Mouse (Mus musculus): ENCODE results near the gene Lrrc26. TPM values are rescaled to one million over a fixed set of nuclear protein-coding genes. Genes with fewer than 3 reads are reported as not detected.

The Lrrc26 gene
- polyA plus RNA-seq, 1 experiment from 2014 or later, result not detected

- H3K27ac ChIP-seq (ENCODE audit: low read depth), result no peak overlapping the region
- no peak overlapping the region for H3K4me3 ChIP-seq (ENCODE audit: low read depth, low read length)
- peaks cover 9% of the 10 kb centered on the region; the same call in 1 of the 2 replicates for H3K4me1 ChIP-seq (replicated peaks; ENCODE audit: control insufficient read depth, insufficient read depth, low read length)
- WGBS, result 77% methylated on average over 7 of the region's 7 CpGs
- ATAC-seq (replicated peaks; ENCODE audit: low FRiP score, low TSS enrichment, low read depth) (no peak), DNase-seq (ENCODE audit: low spot score) (no peak)
- H3K9me3 ChIP-seq (ENCODE audit: control insufficient read depth, low read length), result no peaks in the 10 kb centered on the region
- peaks cover 55% of the 10 kb centered on the region for H3K27me3 ChIP-seq (replicated peaks; ENCODE audit: control insufficient read depth, insufficient read depth, low read length)
- no peak overlapping the region for H3K9ac ChIP-seq (ENCODE audit: low read length)
- peaks cover 23% of the 10 kb centered on the region for H3K36me3 ChIP-seq (ENCODE audit: control insufficient read depth, insufficient read depth, low read length)
- no peak overlapping the region for H3K4me2 ChIP-seq (ENCODE audit: low read length)
Measured at GRCm38 (mm10) chr2:25288734-25289345, 875 bp upstream of the Lrrc26 start.

- Histone ChIP-seq H3K36me3 (ENCODE audit: control insufficient read depth, insufficient read depth, low read length) (peaks cover 9% of the 10 kb centered on the region), H3K4me2 (ENCODE audit: low read length) (peak overlapping the region; percentile 15; the same call in 1 of the 2 replicates), H3K27me3 (replicated peaks; ENCODE audit: control insufficient read depth, insufficient read depth, low read length) (peaks cover 59% of the 10 kb centered on the region), H3K4me1 (replicated peaks; ENCODE audit: control insufficient read depth, insufficient read depth, low read length) (peaks cover 9% of the 10 kb centered on the region; the same call in 1 of the 2 replicates), H3K9me3 (ENCODE audit: control insufficient read depth, low read length) (no peaks in the 10 kb centered on the region), H3K9ac (ENCODE audit: low read length) (no peak overlapping the region), H3K27ac (ENCODE audit: low read depth) (no peak overlapping the region), H3K4me3 (ENCODE audit: low read depth, low read length) (no peak overlapping the region)
- DNase-seq (ENCODE audit: low spot score) (peak; percentile 60), ATAC-seq (replicated peaks; ENCODE audit: low FRiP score, low TSS enrichment, low read depth) (no peak)
- 2% methylated on average over 54 of the region's 54 CpGs for WGBS
Measured at GRCm38 (mm10) chr2:25290101-25290815, 543 bp downstream of the Lrrc26 start.

DNA sequence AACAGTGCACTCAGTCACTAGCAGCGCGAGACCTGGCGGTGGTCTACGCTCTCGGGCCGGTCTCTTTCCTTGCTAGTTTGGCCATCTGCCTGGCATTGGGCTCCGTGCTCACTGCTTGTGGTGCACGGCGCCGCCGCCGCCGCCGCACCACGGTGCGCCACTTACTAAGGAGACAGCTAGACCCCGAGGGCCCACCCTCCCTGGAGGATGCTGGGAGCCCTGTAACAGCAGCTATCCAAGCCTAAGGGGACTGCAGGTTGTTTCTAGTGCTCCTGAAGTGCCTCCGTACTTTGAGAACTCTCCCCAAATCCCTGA is 1.1 kb downstream of the Lrrc26 start:
- under 1% methylated on average over 18 of the region's 18 CpGs for WGBS
- H3K27me3 ChIP-seq (replicated peaks; ENCODE audit: control insufficient read depth, insufficient read depth, low read length), result peaks cover 63% of the 10 kb centered on the region
- no peak overlapping the region for H3K27ac ChIP-seq (ENCODE audit: low read depth)
- peaks cover 9% of the 10 kb centered on the region; the same call in 1 of the 2 replicates for H3K4me1 ChIP-seq (replicated peaks; ENCODE audit: control insufficient read depth, insufficient read depth, low read length)
- peaks cover 4% of the 10 kb centered on the region for H3K36me3 ChIP-seq (ENCODE audit: control insufficient read depth, insufficient read depth, low read length)
- H3K9me3 ChIP-seq (ENCODE audit: control insufficient read depth, low read length), result no peaks in the 10 kb centered on the region
- H3K4me2 ChIP-seq (ENCODE audit: low read length), result no peak overlapping the region
- DNase-seq (ENCODE audit: low spot score) (peak; percentile 63), ATAC-seq (replicated peaks; ENCODE audit: low FRiP score, low TSS enrichment, low read depth) (no peak)
- H3K4me3 ChIP-seq (ENCODE audit: low read depth, low read length), result no peak overlapping the region
- no peak overlapping the region for H3K9ac ChIP-seq (ENCODE audit: low read length)

DNA sequence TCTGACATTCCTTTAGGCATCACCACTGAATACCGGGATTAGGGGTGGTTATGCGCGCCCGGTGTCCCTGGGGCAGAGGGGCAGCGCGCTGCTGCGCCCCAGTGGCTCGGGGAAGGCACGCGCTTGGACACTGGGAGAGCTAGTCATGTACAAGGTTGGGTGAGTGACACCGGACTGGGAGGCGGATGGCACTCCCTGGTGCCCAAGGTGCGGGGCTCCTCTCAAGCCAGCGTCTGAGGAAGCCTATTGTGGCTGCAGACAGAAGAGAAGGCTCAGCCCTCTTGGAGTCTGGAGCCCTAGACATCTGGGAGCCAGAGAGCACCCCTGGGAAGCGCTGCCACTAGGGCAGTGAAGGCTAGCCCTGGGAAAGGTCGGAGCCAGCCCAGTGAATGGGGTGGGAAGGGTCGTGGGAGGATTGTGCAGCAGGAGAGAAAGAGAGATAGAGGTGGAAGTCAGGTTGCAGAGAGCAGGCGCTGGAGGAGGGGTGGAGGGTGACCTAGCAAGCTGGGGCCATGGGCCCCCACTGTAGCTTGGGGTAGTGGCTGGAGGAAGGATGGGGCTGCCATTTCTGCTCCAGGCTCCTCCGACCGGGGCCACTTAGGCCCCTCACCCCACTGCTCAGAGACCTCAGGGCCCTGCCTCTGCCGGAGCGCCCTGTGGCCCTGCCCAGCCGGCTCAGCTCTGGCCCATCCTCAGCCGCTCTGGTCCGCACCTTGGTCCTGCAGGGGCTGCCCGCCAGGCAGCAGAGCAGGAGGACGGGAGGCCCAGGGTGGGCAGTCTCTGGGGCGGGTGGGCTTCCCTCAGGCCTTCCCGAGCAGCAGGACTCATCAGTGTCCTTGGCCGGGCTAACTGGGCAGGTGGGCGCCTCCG is 1.7 kb downstream of the Lrrc26 start:
- ATAC-seq (replicated peaks; ENCODE audit: low FRiP score, low TSS enrichment, low read depth), result no peak
- Histone ChIP-seq H3K36me3 (ENCODE audit: control insufficient read depth, insufficient read depth, low read length) (no peaks in the 10 kb centered on the region), H3K4me3 (ENCODE audit: low read depth, low read length) (peak overlapping the region; percentile 23; the same call in 1 of the 2 replicates), H3K4me1 (replicated peaks; ENCODE audit: control insufficient read depth, insufficient read depth, low read length) (peaks cover 9% of the 10 kb centered on the region; the same call in 1 of the 2 replicates), H3K4me2 (ENCODE audit: low read length) (peak overlapping the region; percentile 40; the same call in 1 of the 2 replicates), H3K27me3 (replicated peaks; ENCODE audit: control insufficient read depth, insufficient read depth, low read length) (peaks cover 68% of the 10 kb centered on the region), H3K9ac (ENCODE audit: low read length) (no peak overlapping the region), H3K9me3 (ENCODE audit: control insufficient read depth, low read length) (no peaks in the 10 kb centered on the region), H3K27ac (ENCODE audit: low read depth) (no peak overlapping the region)
- peak; percentile 55 for DNase-seq (ENCODE audit: low spot score)
- 9% methylated on average over 32 of the region's 32 CpGs for WGBS

- H3K9ac ChIP-seq (ENCODE audit: low read length), result no peak overlapping the region
- no peaks in the 10 kb centered on the region for H3K36me3 ChIP-seq (ENCODE audit: control insufficient read depth, insufficient read depth, low read length)
Measured at GRCm38 (mm10) chr2:25292054-25292544, 2.4 kb downstream of the Lrrc26 start.

DNA sequence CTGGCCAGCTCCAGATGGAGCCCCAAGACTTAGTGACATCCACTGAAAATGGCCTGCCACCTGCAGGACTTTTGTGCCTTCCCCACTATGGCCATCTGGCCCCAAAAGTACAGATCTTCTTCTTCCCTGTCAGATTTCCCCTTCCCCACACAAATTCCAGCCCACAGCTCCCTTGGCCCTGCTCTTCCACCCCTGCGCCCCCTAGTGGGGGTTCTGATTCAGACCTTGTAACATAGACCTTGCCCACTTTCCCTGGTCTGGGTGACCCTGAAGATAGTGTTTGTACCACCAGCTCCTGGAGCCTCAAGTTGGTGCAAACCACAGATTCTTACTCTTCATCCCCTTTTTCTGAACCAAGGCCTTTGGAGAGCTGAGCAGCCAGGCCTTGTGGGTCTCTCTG is 3.1 kb downstream of the Lrrc26 start:
- DNase-seq (ENCODE audit: low spot score) (peak; percentile 94), ATAC-seq (replicated peaks; ENCODE audit: low FRiP score, low TSS enrichment, low read depth) (no peak)
- H3K4me2 ChIP-seq (ENCODE audit: low read length), result no peak overlapping the region
- H3K27ac ChIP-seq (ENCODE audit: low read depth), result no peak overlapping the region
- H3K36me3 ChIP-seq (ENCODE audit: control insufficient read depth, insufficient read depth, low read length), result no peaks in the 10 kb centered on the region
- H3K4me1 ChIP-seq (replicated peaks; ENCODE audit: control insufficient read depth, insufficient read depth, low read length), result peaks cover 9% of the 10 kb centered on the region; the same call in 1 of the 2 replicates
- no peaks in the 10 kb centered on the region for H3K9me3 ChIP-seq (ENCODE audit: control insufficient read depth, low read length)
- H3K27me3 ChIP-seq (replicated peaks; ENCODE audit: control insufficient read depth, insufficient read depth, low read length), result peaks cover 67% of the 10 kb centered on the region
- 0 out of 2 replicates have a peak overlapping the region, but pooled peaks have one; percentile 23 for H3K4me3 ChIP-seq (ENCODE audit: low read depth, low read length)
- no peak overlapping the region for H3K9ac ChIP-seq (ENCODE audit: low read length)
- 0% methylated on average over 1 of the region's 1 CpGs for WGBS

More at GRCm38 (mm10) chr2:25292054-25292544, 2.4 kb downstream of the Lrrc26 start:
- H3K27me3 ChIP-seq (replicated peaks; ENCODE audit: control insufficient read depth, insufficient read depth, low read length), result peaks cover 68% of the 10 kb centered on the region
- no peaks in the 10 kb centered on the region for H3K9me3 ChIP-seq (ENCODE audit: control insufficient read depth, low read length)
- H3K27ac ChIP-seq (ENCODE audit: low read depth), result no peak overlapping the region
- H3K4me1 ChIP-seq (replicated peaks; ENCODE audit: control insufficient read depth, insufficient read depth, low read length), result peaks cover 9% of the 10 kb centered on the region; the same call in 1 of the 2 replicates
- H3K4me2 ChIP-seq (ENCODE audit: low read length), result peak overlapping the region; percentile 40
- peak overlapping the region; percentile 23 for H3K4me3 ChIP-seq (ENCODE audit: low read depth, low read length)
- DNase-seq (ENCODE audit: low spot score) (no peak), ATAC-seq (replicated peaks; ENCODE audit: low FRiP score, low TSS enrichment, low read depth) (0 out of 2 replicates have a peak, but pooled peaks have one; percentile 13)
- 6% methylated on average over 42 of the region's 43 CpGs for WGBS

- WGBS, result 68% methylated on average over 9 of the region's 9 CpGs
- peaks cover 59% of the 10 kb centered on the region for H3K27me3 ChIP-seq (replicated peaks; ENCODE audit: control insufficient read depth, insufficient read depth, low read length)
Measured at GRCm38 (mm10) chr2:25293706-25294105, 4.0 kb downstream of the Lrrc26 start.

GRCm38 (mm10) chr2:25297093-25297492 is 7.4 kb downstream of the Lrrc26 start:
- no peak for ATAC-seq (replicated peaks; ENCODE audit: low FRiP score, low TSS enrichment, low read depth)
- Histone ChIP-seq H3K27ac (ENCODE audit: low read depth) (no peak overlapping the region), H3K4me1 (replicated peaks; ENCODE audit: control insufficient read depth, insufficient read depth, low read length) (peaks cover 7% of the 10 kb centered on the region; the same call in 1 of the 2 replicates), H3K4me3 (ENCODE audit: low read depth, low read length) (no peak overlapping the region), H3K9ac (ENCODE audit: low read length) (no peak overlapping the region), H3K9me3 (ENCODE audit: control insufficient read depth, low read length) (no peaks in the 10 kb centered on the region), H3K4me2 (ENCODE audit: low read length) (no peak overlapping the region), H3K27me3 (replicated peaks; ENCODE audit: control insufficient read depth, insufficient read depth, low read length) (peaks cover 25% of the 10 kb centered on the region), H3K36me3 (ENCODE audit: control insufficient read depth, insufficient read depth, low read length) (no peaks in the 10 kb centered on the region)
- DNase-seq (ENCODE audit: low spot score), result no peak
- WGBS, result 76% methylated on average over 7 of the region's 8 CpGs

More at GRCm38 (mm10) chr2:25293706-25294105, 4.0 kb downstream of the Lrrc26 start:
- H3K27ac ChIP-seq (ENCODE audit: low read depth), result no peak overlapping the region
- H3K36me3 ChIP-seq (ENCODE audit: control insufficient read depth, insufficient read depth, low read length), result no peaks in the 10 kb centered on the region
- H3K4me2 ChIP-seq (ENCODE audit: low read length), result no peak overlapping the region
- ATAC-seq (replicated peaks; ENCODE audit: low FRiP score, low TSS enrichment, low read depth) (no peak), DNase-seq (ENCODE audit: low spot score) (no peak)
- peaks cover 9% of the 10 kb centered on the region; the same call in 1 of the 2 replicates for H3K4me1 ChIP-seq (replicated peaks; ENCODE audit: control insufficient read depth, insufficient read depth, low read length)
- no peaks in the 10 kb centered on the region for H3K9me3 ChIP-seq (ENCODE audit: control insufficient read depth, low read length)
- H3K9ac ChIP-seq (ENCODE audit: low read length), result no peak overlapping the region
- H3K4me3 ChIP-seq (ENCODE audit: low read depth, low read length), result no peak overlapping the region

Data from intestine, embryonic 14.5 days (tissue).